Mouse (Mus musculus): ENCODE data around the gene Gm27179.
"Not testable (repeated sequence)": the region's sequence is repeated elsewhere in the genome, so short reads cannot be mapped to it uniquely, and the experiment has no call there.

Gene Gm27179

GRCm38 (mm10) chr14:69512449-69512848, at the start of gene Gm27179:
TSS of gene Gm27179 (minus strand) at chr14:69512549.
- not testable (repeated sequence) for DNase-seq

GRCm38 (mm10) chr14:69557550-69557949, 45.2 kb upstream of the Gm27179 start:
- not testable (repeated sequence) for DNase-seq

- DNase-seq: not testable (repeated sequence)
Observed at GRCm38 (mm10) chr14:69556820-69557219, 44.5 kb upstream of the Gm27179 start.

- not testable (repeated sequence) for DNase-seq
Observed at GRCm38 (mm10) chr14:69555110-69555831, 42.9 kb upstream of the Gm27179 start, which contains the start of gene Entpd4b. TSS of gene Entpd4b (plus strand) at chr14:69555424.

DNA sequence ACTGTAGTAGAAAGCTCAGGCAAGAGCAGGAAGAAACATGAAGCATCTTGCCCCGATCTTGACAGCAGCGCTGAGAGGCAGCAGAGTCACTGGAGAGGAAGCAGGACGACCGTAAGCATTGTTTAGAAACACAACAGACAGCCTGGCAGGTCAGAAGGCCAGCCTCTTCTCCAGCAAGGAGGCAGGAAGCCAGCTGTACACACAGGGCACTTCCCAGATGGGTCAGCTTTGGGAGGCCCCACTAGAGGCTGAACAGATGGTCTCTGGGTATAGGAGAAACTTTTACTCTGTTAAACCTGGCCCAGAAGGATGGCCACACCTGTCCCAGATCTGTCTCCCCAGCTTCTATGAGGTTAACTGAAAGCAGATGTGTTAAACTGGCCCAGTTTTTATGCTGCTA, 35.0 kb upstream of the Gm27179 start:
- DNase-seq: not testable (repeated sequence)

DNA sequence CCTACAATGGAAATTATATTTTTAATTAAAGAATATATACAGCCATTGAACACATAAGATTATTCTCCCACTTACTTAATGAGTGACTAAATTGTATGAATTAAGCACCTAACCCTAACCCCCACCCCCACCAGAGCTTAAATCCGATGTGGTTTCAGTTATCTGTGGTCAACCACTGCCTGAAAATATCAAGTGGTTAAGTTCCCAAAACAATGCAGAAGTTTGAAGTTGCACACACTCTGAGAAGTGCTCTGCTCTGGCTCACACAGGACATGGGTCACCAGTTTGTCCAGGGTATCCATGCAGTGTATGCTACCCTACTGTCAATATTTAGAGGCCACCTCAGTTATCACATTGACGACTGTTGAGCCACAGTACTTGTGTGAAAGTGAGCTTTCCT, 32.7 kb upstream of the Gm27179 start:
- DNase-seq: not testable (repeated sequence)

GRCm38 (mm10) chr14:69544033-69544432, 31.7 kb upstream of the Gm27179 start:
- DNase-seq: not testable (repeated sequence)

DNA sequence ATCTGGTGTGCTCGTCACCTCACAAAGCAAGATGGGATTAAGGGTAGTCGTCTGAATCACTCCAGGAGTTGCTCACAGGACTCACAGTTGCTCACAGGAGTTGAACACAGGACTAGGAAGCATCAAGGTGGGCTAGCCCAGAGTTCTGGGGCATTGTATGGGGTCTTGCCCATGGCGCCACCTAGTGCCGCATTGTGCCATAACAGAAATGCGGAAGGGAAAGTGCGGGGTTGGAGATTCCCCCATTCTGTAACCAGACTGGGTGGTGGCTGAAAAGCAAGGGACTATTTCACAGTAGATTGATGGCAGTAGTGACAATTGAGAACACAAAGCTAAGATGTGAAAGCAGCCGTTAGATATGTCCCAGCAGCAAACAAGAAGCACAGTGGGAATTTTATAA, 30.3 kb upstream of the Gm27179 start:
- not testable (repeated sequence) for DNase-seq

DNA sequence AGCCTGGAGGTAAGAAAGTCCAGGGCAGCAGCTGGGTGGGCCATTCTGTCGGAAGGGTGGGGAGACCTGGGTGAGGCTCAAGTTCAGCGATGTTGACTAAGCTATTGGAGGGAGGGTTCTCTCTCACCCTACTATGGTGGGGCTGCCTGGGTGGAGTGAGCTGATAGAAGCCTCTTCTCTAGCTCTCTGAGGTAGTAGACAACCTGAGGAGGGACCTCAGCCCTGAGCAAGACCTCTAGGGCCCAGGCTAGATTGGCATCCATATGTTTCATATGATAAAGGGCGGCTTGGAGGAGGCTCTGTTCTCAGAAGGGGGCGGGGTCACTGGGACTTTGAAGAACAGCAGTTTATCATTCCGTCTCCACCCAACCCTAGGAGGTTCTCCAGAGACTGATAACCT, 27.8 kb upstream of the Gm27179 start:
- DNase-seq: not testable (repeated sequence)

- not testable (repeated sequence) for DNase-seq
Observed at GRCm38 (mm10) chr14:69536539-69536938, 24.2 kb upstream of the Gm27179 start.

- not testable (repeated sequence) for DNase-seq
Observed at GRCm38 (mm10) chr14:69526202-69526601, 13.9 kb upstream of the Gm27179 start.

- DNase-seq: not testable (repeated sequence)
Observed at GRCm38 (mm10) chr14:69523001-69523400, 10.7 kb upstream of the Gm27179 start.

DNA sequence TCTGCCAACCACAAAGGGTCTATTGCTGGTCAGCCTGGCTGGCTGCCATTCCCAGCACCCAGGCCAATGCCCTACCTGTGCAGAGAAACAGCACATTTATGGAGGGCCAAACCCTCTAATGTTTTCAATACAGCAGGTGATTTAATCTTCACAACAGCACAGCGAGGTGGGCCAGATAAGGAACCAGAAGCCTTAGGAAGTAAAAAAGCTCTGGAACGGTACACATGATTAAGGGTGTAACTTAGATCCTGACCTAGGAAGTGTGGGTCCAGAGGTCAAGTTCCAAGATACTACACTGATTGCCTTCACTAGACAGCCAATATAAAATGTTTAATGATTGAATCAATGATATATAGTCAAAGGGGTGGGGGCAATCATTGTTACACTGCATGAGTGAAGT, 8.5 kb upstream of the Gm27179 start:
- not testable (repeated sequence) for DNase-seq

DNA sequence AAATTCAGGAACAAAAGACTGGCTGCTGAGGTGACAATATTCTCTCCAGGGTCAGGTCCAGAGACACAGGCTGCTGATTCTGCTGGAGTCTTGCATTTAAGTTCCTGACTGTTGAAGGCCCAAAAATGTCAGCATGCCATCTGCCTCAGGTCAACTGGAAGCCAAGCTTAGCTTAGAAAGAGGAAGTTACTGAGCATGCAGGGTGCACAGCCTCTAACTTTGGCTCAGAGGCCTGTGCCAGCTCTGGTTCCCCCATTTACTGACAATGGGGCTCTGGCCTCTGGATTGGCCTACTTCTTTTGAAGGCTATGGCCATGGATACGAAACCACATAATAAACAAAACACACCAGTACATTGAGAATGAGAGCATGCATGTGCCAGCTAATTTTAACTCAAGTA, 5.3 kb downstream of the Gm27179 start:
- DNase-seq: not testable (repeated sequence)

GRCm38 (mm10) chr14:69503174-69503573, 9.2 kb downstream of the Gm27179 start, which contains the start of gene Gm16867:
TSS of gene Gm16867 (minus strand) at chr14:69503362.
- DNase-seq: not testable (repeated sequence)

DNA sequence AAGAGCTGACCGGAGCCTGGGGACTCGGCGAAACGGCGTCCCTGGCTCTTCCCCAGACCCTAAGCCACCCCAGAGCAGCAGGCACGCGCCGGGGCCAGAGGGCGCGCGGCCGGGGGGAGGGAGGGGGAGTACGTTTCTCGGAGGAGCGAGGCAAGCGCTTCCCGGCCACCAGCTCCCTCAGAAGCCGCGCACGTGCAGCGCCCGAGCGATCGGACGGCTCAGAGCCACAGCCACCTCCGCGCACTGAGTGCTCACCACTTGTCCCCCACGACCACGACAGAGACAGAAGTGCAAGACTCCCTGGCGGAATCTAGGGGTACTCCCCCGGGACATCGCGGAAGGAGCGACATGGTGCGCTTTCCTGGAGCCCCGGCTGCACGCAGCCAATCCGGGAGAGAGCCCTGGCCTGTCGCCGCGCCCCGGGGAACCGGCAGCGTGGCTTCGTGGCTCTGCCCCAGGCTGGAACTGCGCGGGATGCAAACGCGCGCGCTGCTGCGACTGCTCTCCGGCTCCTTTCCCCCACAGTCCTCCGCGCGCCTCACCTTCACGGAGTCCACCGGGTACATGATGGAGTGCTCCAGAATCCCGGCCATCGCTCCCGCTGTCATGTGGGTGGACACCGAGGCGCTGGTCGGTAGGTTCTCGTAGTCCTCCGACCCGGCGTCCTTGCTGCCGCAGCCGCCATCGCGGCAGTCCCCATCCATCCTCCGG, 9.8 kb downstream of the Gm27179 start:
- not testable (repeated sequence) for DNase-seq

DNA sequence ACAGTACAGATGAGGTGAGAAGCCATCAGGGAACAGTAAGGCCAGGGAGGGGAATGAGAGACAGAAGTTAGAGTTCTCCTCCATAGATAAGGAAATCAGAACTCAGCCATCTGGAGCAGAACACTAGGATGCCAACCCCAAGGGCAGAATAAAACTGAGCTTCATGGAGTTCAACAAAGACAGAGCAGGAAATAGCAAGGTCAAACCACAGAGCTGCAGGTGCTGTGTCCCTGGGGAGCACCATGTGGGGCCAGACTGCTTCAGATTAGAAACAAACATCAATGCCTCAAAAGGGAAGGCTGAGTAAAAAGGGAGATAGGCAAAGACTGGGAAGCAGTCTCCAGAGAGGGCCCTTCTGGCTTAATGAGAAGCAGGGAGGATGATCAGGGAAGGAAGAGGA, 16.1 kb downstream of the Gm27179 start:
- DNase-seq: not testable (repeated sequence)

DNA sequence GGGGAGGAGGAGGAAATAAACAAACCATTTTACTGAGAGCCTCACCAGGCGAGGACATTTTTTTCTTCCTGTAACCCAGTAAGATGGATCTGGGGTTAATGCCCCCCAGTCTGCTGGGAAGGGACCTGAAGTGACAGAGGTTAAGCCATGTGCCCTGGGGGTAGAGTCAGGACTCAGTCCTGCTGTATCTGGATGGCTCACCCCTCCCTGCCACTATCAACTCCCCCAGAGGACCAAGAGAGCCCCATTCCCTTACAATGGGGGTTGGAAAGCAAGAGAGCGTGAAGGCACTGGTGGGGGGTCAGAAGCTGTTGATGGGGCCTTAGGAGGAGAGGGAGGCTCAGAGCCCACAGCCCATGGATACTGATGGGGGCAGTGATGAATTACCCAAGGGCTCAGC, 17.4 kb downstream of the Gm27179 start:
- DNase-seq: not testable (repeated sequence)

DNA sequence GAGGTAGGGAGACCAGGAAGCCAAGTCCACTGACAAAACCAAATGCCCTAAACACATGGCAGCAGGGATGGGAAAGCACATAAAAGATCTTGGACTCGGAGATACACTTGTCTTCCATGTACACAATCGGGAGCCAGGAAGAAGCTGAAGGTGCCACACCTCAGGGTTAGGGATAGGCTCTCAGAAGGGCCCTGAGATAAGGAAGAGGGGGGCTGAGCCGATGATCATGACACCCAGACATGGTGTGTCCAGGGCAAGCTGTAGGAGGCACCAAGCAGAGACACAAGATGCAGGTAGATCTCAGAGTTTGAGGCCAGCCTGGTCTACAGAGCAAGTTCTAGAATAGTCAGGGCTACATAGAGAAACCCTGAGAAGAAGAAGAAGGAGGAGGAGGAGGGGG, 17.8 kb downstream of the Gm27179 start:
- DNase-seq: not testable (repeated sequence)

DNA sequence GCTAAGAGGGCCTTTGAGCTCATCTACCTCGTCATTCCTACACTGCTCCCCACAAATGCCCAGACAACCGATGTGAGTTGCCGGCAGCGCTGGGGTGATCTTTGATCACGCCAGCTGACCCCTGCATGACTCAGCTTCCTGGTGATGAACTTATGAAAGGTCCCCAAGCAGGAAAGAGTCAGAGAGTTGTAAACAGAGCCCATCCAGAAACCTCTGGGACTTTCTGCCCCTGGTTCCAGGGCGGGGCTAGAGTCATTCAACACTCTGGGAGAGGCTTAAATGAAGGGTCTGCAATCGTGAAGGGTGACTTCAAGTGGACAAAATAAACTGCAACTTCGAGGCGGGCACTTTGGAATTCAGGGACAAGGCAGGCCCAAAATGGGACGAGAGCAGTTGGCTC, 24.3 kb downstream of the Gm27179 start:
- not testable (repeated sequence) for DNase-seq

- DNase-seq: not testable (repeated sequence)
Observed at GRCm38 (mm10) chr14:69485466-69486135, 26.7 kb downstream of the Gm27179 start.

DNA sequence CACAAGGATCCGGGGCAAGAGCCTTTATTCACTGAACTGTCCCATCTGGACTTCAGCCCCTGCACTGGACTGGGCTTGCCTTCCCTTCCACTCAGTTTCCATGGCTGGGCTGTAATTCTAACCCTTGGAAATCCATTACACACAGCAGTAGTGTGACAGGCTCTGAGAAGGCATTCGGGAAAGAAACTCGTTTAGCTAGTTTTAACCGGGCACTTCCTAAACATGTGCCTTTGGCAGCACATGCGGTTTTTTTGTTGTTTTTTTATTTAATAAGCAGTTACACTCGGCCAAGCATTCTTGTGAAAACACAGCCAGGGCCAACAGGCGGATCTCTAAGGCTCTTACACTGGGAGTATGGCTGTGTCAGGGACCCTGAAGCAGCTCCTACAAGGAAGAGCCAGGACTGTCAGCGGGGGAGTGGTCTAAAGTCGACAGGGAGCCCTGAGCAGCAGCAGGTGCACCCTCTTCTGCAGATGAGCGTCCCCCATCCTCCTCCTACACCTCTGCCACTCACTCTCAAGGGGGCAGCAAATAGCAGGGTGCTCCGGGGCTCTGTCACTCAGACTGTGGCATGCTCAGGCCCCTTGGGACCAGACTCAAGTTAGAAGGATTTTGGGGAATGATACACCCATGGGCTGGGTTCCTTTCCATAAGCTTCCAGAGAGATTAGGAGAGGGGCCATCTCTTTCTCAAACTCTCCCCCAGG, 38.3 kb downstream of the Gm27179 start:
- DNase-seq: not testable (repeated sequence)

DNA sequence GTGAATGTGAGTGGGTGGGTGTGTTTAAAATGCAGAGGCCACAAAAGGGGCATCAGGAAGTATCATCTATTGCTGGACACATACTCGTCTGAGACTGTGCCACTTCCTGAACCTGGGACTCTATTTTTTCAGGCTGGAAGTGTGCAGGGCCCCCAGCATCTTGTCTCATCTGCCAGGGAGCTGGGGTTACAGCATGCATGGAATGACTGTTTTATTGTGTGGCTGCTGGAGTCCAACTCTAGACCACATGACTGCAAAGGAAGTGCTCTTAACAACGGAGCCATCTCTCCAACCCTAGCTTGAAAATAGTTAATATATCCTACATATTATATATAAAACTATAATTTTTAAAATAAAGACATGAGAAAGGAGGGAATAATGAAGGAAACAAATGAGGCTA, 39.0 kb downstream of the Gm27179 start:
- DNase-seq: not testable (repeated sequence)
